Mouse (Mus musculus): ENCODE results near the gene Golgb1. TPM values are rescaled to one million over a fixed set of nuclear protein-coding genes. Genes with fewer than 3 reads are reported as not detected.
"Not testable (repeated sequence)": the region's sequence is repeated elsewhere in the genome, so short reads cannot be mapped to it uniquely, and the experiment has no call there.

Gene Golgb1
- total RNA-seq (2021) = 10 to 100 TPM; 74.1 to 82.4 TPM

DNA sequence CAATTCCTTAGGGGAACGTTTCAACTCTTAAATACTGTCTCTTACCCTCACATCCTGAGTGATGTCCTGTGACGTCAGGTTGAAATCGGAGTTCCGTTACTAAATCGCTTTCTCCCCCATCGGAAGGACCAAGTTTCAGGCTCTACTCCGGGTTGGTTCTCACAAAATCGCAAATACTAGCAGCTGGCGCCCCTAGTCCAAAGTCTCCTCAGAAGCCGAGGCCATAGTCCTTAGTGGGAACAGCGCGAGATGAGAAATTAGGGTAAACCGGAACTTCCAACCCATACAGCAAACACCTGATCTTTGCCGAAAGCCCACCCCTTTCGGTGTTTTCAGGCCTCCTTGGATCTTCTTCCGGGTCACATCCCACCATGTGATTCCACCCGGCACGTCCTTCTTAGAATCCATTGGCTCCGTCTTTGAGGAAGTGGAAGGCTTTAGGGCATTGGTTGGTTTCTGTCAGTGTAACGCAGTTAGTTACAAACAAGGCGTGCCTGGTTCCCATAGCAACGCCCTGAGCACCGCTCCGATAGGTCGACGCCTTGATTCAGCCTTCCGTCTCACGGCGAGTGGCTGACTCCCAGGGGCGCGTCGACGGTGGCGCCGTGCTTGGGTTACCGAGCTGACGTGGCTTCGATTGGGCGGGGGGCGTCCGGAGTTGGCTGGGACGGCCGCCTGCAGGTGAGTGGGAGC, at the start of gene Golgb1, which contains the start of gene Eaf2:
Golgb1 (plus strand) TSS at position 558 of the 693 bp plus-strand sequence.
Eaf2 (minus strand) TSS at position 421 of the 693 bp plus-strand sequence.
- peak; percentile 94 for DNase-seq

DNA sequence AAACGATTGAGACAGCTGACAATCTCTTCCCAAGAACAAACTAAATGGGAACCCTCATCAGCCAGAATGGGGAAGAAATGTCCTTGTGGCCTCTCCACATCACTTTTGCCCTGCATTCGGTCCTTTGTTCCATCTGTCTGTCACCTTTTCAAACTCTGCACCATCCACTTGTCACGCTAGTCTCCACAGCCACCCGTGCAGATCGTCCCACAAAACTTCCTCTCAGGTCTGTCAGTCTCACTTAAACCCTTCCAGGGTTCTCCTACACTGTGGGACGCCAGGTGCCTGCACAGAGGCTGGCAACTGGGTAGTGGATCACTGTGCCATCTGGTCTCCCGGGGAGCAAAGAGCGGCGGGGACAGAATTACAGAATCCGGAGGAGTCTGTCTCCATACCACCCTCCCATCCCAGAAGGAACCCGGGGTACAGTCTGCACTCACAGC, 47.3 kb upstream of the Golgb1 start:
- no peak for DNase-seq

DNA sequence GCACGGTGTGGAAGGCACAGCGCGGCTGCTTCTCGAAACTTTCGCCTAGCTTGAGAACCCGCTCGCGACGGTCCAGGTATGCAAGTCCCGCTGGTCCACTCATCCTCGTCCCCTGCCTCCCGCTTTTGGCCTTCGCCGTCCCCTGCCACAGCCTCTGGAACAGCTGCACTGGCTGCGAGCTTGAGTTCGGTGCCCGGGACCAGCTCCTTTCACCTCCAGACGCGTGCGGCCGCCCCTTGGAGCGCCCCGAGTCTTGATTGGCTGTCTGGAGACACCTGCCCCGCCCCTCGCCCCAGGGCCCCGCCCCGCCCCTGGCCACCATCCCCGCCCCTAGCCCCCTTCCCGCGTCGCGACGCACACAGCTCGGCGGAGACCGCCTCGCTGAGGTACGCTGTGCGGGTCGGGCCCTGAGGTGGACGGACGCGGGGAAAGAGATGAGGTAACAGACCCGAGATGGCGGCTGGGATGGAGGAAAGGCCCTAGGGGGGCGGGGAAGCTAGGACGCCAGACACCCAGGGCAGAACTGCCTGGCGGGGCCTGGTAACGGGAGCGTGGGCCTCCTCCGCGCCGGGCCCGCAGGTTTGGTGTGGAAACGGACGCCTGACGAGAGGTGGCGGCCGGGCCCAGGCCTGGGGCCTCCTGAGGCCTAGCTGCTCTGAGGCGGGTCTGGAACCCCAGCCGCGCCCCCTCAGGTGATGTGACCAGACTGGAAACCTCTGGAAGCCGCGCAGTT, 46.7 kb upstream of the Golgb1 start, which contains the start of gene Iqcb1:
Iqcb1 (plus strand) TSS at position 332 of the 733 bp plus-strand sequence.
- DNase-seq = peak; percentile 74 to 81

DNA sequence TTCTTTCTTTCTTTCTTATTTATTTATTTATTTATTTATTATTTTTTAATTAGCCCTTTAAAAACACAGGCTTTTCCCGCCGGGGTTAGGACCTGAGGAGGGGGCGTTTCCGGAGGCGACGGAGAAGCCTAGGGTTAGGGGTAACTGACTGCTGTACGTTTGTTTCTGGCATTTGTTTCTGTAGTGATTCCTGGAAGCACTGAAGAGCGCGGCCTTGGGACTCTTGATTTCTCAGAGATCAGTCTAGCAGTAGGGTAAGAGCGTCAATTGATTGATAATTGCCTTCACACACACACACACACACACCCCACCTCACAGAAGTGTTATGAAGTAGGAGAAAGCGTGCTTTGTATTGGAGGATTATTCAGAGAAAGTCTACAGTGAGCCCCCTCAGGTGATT, 46.1 kb upstream of the Golgb1 start:
- no peak for DNase-seq

DNA sequence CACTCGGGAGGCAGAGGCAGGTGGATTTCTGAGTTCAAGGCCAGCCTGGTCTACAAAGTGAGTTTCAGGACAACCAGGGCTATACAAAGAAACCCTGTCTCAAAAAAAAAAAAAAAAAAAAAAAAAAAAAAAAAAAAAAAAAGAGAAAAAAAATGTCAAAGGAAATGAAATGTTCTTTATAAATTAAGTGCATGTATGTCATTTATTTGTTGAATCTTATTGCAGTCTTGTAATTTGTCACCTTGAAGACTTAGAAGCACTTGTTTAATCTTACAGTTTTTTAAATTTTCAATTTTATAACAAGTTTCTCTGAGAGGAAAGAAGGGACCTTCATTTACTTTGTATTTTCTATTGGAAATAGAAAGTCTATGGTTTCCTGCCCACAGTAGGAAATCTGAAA, 28.0 kb upstream of the Golgb1 start:
- DNase-seq = not testable (repeated sequence)

DNA sequence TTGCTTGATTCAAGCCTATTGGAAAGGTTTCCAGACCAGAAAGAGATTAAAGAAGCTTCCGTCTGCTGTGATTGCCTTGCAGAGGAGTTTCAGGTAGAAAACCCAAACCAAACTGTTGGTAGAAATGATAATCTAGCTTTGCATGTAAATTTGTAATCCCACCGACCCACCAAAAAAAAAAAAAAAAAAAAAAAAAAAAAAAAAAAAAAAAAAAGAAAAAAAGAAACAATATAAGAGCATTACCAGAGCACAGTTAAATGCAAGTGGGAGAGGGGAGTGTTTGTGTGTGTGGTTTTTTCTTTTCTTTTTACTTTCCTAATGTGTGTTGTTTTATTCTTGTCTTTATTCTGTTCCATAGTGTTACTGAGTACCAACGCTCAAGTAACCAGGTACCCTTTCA, 23.7 kb upstream of the Golgb1 start:
- no peak for DNase-seq

DNA sequence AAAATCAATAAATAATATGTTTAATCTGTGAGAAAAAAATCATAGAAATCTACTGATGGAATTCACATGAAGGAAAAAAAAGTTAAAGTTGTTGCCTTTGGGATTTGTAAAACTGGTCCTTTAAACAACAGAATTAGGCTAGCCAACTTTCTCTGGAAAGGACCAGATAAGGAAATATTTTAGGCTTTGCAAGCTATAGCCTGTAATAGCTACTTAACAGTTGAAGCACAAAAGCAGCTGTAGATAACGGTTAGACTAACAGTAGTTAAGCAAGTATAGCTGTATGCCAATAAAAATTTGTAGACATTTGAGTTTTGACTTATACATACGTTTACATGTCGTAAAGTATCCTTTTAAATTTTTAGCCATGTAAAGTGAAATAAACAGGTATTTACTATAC, 11.4 kb upstream of the Golgb1 start:
- DNase-seq = no peak

DNA sequence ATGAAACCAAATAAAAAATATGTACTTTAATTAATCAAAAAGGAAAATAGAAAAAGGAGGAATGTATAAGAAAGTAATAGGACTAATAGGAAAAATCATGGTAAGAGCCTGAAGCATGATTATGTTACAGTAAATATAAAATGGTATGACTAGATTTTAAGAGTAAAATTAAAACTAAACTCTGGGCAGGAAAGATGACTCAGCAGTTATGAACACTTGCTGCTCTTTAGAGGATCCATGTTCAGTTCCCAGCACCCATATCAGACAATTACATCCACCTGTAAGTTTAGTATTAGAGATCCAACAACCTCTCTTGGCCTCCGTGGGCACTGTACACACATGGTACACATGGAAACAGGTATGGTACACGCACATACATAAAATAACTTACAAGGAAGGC, 5.5 kb upstream of the Golgb1 start:
- DNase-seq = no peak

DNA sequence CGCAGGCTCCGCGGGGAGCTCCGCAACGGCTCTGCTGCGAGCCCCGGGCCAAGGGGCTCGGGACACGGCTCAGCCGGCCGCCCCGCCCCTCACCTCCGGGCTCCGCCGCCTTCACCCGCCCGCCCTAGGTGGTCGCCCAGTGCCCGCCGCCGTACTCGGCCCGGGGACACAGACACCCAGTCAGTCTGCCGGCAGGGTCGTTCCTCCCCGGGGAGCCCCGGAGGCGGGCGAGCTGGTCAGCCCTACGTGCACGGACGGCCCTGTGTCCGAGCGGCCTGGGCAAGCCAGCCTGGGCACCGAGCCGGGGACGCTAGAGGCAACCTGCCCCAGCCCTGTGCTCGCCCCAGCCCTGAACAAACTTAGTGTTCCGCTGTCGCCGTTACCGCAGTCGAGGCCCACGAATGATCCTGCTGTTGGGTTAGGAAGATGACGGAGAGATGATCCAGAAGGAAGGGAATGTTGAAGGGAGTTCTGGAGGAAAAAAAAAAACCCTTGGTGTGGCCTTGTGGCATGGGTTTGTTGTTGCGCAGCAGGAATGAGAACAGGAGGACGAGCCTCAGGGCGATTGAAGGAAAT, 424 bp downstream of the Golgb1 start:
- DNase-seq = peak in 1 of 2 experiments; percentile 59

DNA sequence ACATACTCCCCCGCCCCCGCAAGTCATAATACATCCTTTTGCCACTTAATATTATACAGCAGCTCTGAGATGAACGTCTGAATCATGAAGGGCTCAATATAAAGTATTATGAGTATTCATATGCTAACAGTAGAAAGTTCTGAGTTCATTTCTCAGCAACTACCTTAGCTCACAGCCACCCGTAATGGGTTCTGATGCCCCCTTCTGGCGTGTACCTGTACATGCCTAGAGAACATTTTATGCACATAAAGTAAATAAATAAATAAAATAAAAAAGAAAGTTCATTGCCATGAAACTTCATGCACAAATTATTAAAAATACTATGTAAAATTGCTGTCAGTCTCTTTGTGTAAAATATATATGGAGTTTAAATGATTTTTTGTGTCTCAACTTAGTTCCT, 2.4 kb downstream of the Golgb1 start:
- DNase-seq = no peak

DNA sequence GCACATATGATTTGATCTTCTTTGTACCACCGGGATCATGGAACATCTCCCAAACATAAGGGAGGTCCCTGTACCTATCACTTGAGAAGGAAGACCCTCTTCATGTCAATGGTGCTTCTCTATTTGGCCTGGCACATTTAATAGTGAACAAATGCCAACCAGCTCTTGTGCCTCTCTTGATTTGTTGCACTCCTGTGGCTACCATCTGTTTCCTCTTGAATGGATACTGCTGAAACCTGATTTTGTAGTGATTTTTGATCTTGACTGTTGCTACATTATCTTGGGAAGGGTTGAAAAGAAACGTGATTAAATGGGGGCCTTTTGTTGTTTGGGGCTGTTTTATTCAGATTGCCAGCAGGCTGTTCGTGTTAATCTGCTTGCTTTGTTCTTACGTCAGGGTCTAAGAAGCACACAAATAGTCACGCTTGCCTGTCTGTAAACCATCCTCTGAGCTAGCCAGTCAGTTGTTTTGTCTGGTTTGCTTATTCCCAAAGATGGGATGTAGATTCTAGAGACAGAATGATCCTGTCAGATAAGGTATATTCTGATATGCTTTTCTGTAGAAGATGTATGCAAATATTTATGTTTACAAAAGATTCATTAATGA, 7.9 kb downstream of the Golgb1 start:
- DNase-seq = no peak

DNA sequence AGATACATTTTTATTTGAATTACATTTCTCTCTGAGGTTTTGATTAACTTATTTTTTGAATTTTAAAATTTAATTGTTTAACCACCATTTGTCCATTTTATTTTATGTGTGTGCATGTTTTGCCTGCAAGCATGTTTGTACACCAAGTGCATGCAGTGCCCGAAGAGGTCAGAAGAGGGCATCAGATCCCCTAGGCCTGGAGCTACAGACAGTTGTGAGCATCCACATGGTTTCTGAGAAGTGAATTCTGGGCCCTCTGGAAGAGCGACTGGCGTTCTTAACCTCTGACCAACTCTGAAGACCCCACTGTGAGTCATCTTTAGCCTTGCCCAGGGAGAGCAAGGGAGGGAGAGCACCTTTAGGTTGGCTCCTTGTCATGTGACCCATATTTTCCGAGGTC, 9.9 kb downstream of the Golgb1 start:
- no peak for DNase-seq

DNA sequence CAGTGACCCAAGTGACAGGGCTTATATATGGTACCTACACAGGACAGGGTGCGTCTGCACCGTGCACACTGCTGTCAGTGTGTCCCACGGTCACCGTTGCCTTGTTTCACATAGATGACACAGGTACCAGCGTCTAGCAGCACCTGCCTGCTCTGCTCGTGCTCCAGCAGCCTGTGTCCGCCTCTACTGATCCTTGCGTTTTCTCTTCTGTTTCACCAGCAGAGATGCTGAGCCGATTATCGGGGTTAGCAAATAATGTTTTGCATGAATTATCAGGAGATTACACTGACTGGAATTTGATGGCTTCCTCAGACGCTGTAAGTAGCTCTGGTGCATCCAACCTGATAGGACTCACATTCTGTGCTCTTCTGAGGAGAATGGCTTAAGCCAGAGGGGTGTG, 11.0 kb downstream of the Golgb1 start:
- DNase-seq = no peak

DNA sequence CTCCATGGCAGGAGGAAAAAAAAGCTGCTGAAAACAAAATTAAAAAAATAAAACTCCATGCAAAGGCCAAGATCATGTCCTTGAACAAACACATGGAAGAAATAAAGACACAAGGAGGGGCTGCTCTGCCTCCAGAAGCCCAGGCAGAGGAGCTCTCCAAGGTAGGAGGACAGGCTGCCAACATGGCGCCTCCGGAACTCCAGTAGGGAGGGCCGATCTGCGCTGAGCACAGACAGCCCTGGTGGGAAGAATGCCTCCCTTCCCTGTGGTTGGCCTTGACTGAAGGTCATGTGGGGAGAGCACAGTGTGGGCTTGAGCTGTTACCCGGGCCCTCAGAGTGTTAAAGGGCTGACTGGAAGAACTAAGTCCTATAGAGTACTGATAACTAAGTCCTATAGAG, 12.6 kb downstream of the Golgb1 start:
- no peak for DNase-seq

DNA sequence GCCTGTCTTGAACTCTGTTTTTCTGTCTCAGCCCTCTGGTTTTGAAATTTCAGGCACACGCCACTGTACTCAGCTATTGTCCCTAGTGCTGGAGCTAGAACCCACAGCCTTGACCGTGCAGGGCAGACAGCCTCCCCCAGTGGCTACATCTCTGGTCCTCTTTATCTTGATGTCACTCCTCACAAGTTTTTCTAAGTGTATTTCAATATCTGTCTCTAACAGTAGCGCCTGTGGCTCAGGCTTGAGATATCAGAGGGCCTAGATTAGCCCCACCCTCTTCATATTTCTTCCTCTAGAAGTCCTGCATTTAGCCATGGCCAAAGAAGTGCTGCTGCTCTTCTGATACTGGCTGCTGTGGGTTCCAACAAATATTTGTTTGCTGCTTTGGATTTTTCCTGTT, 15.6 kb downstream of the Golgb1 start:
- no peak for DNase-seq

DNA sequence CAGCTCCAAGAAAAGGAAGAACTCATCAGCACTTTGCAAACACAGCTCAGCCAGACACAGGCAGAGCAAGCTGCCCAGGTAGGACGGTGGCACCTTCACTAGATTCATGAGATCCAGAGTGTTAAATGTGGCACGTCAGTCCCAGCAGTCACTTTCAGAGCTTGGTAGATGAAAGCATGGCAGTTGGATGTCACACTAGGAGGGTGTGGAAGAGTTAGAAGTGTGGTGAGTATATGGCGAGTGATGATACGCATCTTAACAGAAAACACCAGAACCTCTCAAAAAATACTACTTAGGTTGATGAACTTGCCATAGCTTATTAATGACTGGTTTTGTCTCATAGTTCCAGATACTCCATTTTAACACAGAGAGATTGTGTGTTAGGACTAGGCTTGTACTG, 16.5 kb downstream of the Golgb1 start:
- DNase-seq = no peak

DNA sequence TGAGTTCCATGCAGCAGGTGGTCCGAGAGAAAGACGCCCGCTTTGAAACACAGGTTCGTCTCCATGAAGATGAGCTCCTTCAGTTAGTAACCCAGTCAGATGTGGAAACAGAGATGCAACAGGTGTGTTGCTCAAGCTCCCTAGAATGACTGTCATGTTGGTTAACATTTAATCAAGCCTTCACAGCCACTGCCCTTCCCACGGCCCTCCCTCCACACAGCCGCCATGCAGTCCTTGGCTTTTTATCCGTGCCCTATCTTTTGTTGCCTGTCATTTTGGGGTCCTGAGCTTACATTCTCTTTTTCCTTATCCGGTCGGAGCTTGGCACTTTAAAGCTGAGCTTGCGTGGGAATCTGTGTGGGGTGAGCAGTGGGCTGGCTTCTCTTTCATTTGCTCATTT, 18.4 kb downstream of the Golgb1 start:
- no peak for DNase-seq

DNA sequence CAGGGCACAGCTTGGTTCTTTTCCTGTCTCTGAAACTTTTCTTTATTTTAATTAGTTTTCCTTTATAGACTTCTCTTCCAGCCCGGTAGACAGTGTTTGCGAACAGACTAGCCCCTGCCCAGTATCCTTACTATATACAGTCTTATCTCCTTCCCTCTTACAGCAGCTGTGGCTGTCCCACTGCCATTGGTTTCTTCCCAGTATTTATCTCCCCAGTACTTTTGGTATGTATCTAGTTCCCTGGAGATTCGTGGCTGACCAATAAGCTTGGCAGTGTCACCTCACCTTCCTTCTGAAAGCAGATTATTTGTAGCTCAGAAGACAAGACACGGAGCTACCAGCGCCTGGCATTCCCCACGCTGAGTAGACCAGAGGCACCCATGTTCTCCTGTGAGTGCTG, 21.8 kb downstream of the Golgb1 start:
- no peak for DNase-seq

DNA sequence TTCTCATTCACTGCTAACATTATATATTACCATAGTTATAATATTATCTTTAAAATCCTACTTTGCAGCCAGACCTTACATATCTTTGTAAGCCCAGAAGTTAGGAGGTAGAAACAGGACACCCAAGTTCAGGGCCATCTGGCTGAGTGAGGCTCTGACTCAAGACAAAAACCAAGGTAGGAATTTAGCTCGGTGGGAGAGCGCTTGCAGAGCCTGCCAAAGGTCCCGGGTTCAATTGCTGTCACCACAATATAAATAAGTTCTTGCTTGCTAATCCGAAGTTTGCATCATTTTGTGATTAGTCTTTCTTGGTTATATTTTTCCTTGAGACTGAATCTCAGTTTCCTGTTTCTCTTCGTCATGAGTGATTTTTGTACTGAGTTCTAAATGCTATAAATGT, 28.2 kb downstream of the Golgb1 start:
- no peak for DNase-seq

DNA sequence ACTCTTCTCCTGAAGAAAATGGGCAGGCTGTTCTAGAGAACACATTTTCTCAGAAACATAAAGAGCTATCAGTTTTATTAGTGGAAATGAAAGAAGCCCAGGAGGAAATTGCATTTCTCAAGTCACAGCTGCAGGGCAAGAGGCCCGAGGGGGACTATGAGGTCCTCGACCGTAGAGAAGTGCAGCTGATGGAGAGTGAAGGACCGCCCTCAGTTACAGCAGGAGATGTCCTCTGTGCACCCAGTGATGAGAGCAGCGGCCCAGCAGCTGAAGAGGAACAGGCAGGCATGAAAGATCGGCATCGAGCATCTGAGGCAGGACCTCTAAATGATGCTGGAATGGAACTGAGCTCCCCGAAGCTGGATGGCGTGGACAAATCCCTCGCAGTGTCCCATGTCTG, 37.0 kb downstream of the Golgb1 start:
- no peak for DNase-seq

DNA sequence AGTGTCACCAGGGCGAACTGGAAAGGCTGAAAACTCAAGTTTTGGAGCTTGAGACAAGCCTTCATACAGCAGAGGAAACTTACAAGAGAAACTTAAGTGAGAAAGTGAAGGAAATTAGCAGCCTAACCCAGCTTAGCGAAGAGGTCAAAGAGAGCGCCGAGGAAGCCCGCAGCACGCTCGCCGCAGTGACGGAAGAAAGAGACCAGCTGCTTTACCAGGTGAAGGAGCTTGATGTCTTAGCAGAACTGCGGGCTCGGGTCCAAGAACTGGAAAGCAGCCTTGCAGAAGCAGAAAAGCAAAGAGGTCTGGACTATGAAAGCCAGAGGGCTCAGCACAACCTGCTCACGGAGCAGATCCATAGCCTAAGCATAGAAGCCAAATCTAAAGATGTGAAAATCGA, 37.4 kb downstream of the Golgb1 start:
- DNase-seq = no peak

DNA sequence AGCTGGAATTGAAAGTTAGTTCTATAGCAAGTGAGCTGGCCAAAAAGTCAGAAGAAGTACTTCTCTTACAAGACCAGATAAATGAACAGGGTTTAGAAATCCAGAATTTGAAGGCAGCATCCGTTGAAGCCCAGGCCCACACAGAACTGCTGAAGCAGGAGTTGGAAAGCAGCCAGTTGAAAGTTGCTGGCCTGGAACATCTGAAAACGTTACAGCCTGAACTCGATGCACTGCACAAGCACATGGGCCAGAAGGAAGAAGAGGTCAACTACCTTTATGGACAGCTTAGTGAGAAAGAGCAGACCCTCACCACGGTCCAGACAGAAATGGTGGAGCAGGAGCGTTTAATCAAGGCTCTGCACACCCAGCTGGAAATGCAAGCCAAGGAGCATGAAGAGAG, 39.3 kb downstream of the Golgb1 start:
- peak in 1 of 2 experiments; percentile 14 for DNase-seq

DNA sequence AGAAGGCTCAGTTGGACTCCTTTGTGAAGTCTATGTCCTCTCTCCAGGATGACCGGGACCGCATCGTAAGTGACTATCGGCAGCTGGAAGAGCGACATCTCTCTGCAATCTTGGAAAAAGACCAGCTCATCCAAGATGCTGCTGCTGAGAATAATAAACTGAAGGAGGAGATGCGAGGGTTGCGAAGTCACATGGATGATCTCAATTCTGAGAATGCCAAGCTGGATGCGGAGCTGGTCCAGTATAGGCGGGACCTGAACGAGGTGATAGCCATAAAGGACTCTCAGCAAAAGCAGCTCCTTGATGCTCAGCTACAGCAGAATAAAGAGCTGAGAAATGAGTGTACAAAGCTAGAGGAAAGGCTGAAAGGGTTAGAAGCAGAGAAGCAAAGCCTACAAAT, 43.6 kb downstream of the Golgb1 start:
- no peak for DNase-seq
